Mouse (Mus musculus) midbrain, embryonic 15.5 days (tissue): ENCODE data around the gene Triml2. TPM values are rescaled to one million over a fixed set of nuclear protein-coding genes. Genes with fewer than 3 reads are reported as not detected.

ENCODE experiments used
- ATAC-seq: fragments of 200-750 bp; cut with Nextera tagmentation; replicated peaks from 2 replicates; pipeline ENCODE4 v1.8.0; 2017; ENCODE audit warnings: moderate TSS enrichment
- H3K27ac ChIP-seq: fragments of 300-500 bp; sonication (generic); 2 replicates; pipeline ENCODE4 v1.5.1; 2015; ENCODE audit warnings: mild to moderate bottlenecking, inconsistent platforms
- H3K27me3 ChIP-seq: fragments of 300-500 bp; sonication (generic); replicated peaks from 2 replicates; pipeline ENCODE4 v1.6.1; 2015; ENCODE audit warnings: inconsistent platforms
- H3K36me3 ChIP-seq: fragments of 300-500 bp; sonication (generic); replicated peaks from 2 replicates; pipeline ENCODE4 v1.6.1; 2015; ENCODE audit warnings: inconsistent platforms
- H3K4me1 ChIP-seq: fragments of 300-500 bp; sonication (generic); 2 replicates; pipeline ENCODE4 v1.6.1; 2015; ENCODE audit warnings: inconsistent platforms
- H3K4me2 ChIP-seq: fragments of 300-500 bp; sonication (generic); 2 replicates; pipeline ENCODE4 v1.6.1; 2015; ENCODE audit warnings: inconsistent platforms, mild to moderate bottlenecking, moderate library complexity
- H3K4me3 ChIP-seq: fragments of 300-500 bp; sonication (generic); 2 replicates; pipeline ENCODE4 v1.5.1; 2015; ENCODE audit warnings: mild to moderate bottlenecking, inconsistent platforms
- H3K9ac ChIP-seq: fragments of 300-500 bp; sonication (generic); 2 replicates; pipeline ENCODE4 v1.6.1; 2015; ENCODE audit warnings: mild to moderate bottlenecking, inconsistent platforms
- H3K9me3 ChIP-seq: fragments of 300-500 bp; sonication (generic); 2 replicates; pipeline ENCODE4 v1.6.1; 2016; ENCODE audit warnings: inconsistent platforms
- WGBS: fragments of 180-500 bp; shearing (Covaris S2); methylation state at CpG from one replicate; pipeline ENCODE4 v1.1.7; 2015; ENCODE audit warnings: mixed read lengths; 5-methylcytosine and 5-hydroxymethylcytosine counted together
- polyA plus RNA-seq: library from polyadenylated mRNA; unstranded; fragments of >200 nt; fragmentation: Nextera tagmentation; extraction: Ambion mirVana; gene quantifications from 2 replicates; pipeline ENCODE4 v1.2.1, GENCODE M21; 2015

The Triml2 gene
- 0.09 TPM in 1 of 2 replicates, not detected in the other for polyA plus RNA-seq

DNA sequence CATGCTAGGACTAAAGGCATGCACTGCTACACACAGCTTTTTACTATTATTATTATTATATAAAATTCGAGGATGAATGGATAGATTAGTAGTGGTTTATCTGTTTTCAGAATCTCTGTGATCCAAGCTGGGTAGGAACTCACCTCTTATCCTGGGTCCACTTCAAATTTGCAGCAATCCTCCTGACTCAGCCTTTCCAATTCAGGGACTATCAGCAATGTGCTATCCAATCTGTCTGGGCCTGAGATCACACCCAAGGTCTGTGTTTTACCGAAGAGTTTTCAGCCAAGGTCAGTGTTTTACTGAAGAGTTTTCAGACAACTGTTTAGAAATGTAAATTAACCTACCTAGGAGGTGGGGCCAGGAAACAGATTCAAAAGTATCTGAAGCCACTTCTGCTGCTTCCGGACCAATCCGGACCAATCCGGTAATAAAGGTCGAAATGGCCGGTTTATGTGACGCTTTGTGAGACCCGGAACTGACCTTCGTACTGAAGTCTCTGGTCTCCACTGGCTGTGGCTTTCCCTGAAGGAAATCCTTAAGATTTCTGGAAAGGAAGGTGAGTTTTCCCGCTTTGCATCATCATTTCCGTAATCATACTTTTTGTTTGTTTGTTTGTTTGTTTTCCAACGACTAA, at the start of gene Triml2:
Triml2 (plus strand) TSS at position 488 of the 637 bp plus-strand sequence.
- no peak within 1 kb of the TSS for H3K4me2 ChIP-seq
- WGBS: 94% methylated on average over 13 of the region's 13 CpGs
- no peak within 1 kb of the TSS for H3K9ac ChIP-seq
- H3K36me3 ChIP-seq: no peaks in the 10 kb centered on the region
- H3K4me1 ChIP-seq: no peaks in the 10 kb centered on the region
- no peak within 1 kb of the TSS for H3K27ac ChIP-seq
- ATAC-seq: no peak
- H3K27me3 ChIP-seq: no peaks in the 10 kb centered on the region
- no peaks in the 10 kb centered on the region for H3K9me3 ChIP-seq
- H3K4me3 ChIP-seq: no peak within 1 kb of the TSS

GRCm38 (mm10) chr8:43141386-43141785, 39.0 kb upstream of the Triml2 start, which contains the start of gene Triml1:
Gene Triml1 (minus strand): TSS chr8:43141486.
- WGBS: 84% methylated on average over 2 of the region's 2 CpGs
- H3K27ac ChIP-seq: no peak within 1 kb of the TSS
- H3K4me1 ChIP-seq: no peaks in the 10 kb centered on the region
- no peaks in the 10 kb centered on the region for H3K9me3 ChIP-seq
- no peak within 1 kb of the TSS for H3K4me3 ChIP-seq
- no peak for ATAC-seq
- H3K4me2 ChIP-seq: no peak within 1 kb of the TSS
- no peaks in the 10 kb centered on the region for H3K27me3 ChIP-seq
- no peaks in the 10 kb centered on the region for H3K36me3 ChIP-seq
- no peak within 1 kb of the TSS for H3K9ac ChIP-seq

- no peak overlapping the region for H3K27ac ChIP-seq
- 87% methylated on average over 9 of the region's 9 CpGs for WGBS
- H3K4me1 ChIP-seq: no peaks in the 10 kb centered on the region
- no peak overlapping the region for H3K4me3 ChIP-seq
- no peak overlapping the region for H3K9ac ChIP-seq
- ATAC-seq: no peak
- no peaks in the 10 kb centered on the region for H3K36me3 ChIP-seq
- H3K27me3 ChIP-seq: no peaks in the 10 kb centered on the region
- H3K4me2 ChIP-seq: no peak overlapping the region
- no peaks in the 10 kb centered on the region for H3K9me3 ChIP-seq
These were observed 31.0 kb upstream of the Triml2 start for GRCm38 (mm10) chr8:43149307-43149706.

DNA sequence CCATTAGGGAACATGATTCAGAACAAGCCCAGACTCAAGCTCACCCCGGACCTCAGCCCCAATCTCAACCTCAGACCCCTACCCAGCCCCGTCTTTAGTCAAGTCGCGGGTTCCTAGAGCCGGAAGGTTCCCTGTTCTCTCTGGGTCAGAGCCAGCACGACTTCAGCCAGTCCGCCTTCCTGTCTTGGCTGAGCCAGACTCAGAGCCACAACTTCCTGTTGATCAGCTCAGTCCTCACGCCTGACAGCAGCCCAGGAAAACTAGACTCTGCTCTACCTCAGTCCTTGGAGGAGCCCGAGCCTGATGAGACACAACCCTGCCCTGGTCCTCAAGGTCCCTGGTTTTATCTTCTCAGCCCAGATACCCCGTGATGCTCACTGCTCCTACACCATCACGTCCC, 17.1 kb upstream of the Triml2 start:
- H3K4me3 ChIP-seq: no peak overlapping the region
- no peak for ATAC-seq
- no peaks in the 10 kb centered on the region for H3K36me3 ChIP-seq
- H3K9ac ChIP-seq: no peak overlapping the region
- H3K4me2 ChIP-seq: no peak overlapping the region
- H3K4me1 ChIP-seq: no peaks in the 10 kb centered on the region
- 91% methylated on average over 11 of the region's 11 CpGs for WGBS
- no peaks in the 10 kb centered on the region for H3K9me3 ChIP-seq
- no peak overlapping the region for H3K27ac ChIP-seq
- H3K27me3 ChIP-seq: no peaks in the 10 kb centered on the region

- no peak overlapping the region for H3K4me2 ChIP-seq
- no peak for ATAC-seq
- no peaks in the 10 kb centered on the region for H3K9me3 ChIP-seq
- H3K9ac ChIP-seq: no peak overlapping the region
- no peak overlapping the region for H3K27ac ChIP-seq
- no peaks in the 10 kb centered on the region for H3K27me3 ChIP-seq
- WGBS: 91% methylated on average over 3 of the region's 3 CpGs
- H3K4me1 ChIP-seq: no peaks in the 10 kb centered on the region
- H3K4me3 ChIP-seq: no peak overlapping the region
- no peaks in the 10 kb centered on the region for H3K36me3 ChIP-seq
These were observed 15.9 kb upstream of the Triml2 start for GRCm38 (mm10) chr8:43164453-43164852.

DNA sequence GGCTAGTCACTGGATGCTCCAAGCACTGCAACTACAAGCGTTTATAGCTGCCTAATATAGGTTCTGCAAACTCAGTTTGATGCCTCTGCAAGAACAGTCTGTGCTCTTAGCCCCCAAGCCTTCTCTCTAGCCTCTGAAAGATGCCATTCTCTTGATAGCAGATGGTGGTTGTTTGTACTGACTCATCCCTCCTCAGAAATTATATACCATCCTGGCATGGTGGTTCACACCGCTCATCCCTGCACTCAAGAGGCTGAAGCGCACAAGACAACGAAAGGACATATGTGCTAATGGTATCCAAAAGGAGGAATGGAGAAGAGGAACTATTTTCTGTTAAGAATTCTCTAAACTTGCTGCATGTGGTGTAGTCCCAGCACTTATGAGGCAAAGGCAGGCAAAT, 12.3 kb upstream of the Triml2 start:
- H3K9me3 ChIP-seq: no peaks in the 10 kb centered on the region
- no peaks in the 10 kb centered on the region for H3K27me3 ChIP-seq
- WGBS: 88% methylated on average over 4 of the region's 4 CpGs
- H3K36me3 ChIP-seq: no peaks in the 10 kb centered on the region
- no peak overlapping the region for H3K4me2 ChIP-seq
- no peak overlapping the region for H3K4me3 ChIP-seq
- no peaks in the 10 kb centered on the region for H3K4me1 ChIP-seq
- H3K27ac ChIP-seq: no peak overlapping the region
- no peak overlapping the region for H3K9ac ChIP-seq
- no peak for ATAC-seq

DNA sequence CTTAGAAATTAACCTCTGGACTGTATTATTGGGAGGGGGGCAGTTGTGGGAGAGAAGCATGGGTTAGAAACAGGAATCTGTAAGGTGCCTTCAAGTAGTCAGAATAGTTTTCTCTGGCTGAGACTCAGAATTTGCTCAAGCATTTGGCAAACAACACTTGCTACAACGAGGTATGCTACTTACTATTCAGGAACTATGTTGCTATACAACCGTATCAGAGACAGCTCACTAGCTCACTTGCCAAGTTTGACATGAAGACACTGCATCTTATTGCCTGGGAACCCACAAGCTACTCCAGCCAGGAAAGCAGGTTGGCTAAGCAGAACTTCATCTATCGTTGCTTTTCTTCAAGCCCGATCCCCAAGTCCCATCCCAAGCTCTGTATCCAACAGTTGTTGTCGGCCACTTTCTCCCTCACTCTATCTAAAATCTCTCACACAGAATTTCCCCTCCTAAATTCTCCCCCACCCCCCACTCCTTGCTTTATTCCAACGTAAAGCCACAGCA, 11.0 kb upstream of the Triml2 start:
- WGBS: 92% methylated on average over 6 of the region's 6 CpGs
- no peaks in the 10 kb centered on the region for H3K9me3 ChIP-seq
- no peak for ATAC-seq
- H3K27ac ChIP-seq: no peak overlapping the region
- H3K4me2 ChIP-seq: no peak overlapping the region
- H3K27me3 ChIP-seq: no peaks in the 10 kb centered on the region
- no peak overlapping the region for H3K9ac ChIP-seq
- H3K4me1 ChIP-seq: no peaks in the 10 kb centered on the region
- no peaks in the 10 kb centered on the region for H3K36me3 ChIP-seq
- no peak overlapping the region for H3K4me3 ChIP-seq

- no peaks in the 10 kb centered on the region for H3K36me3 ChIP-seq
- no peak overlapping the region for H3K27ac ChIP-seq
- H3K4me1 ChIP-seq: no peaks in the 10 kb centered on the region
- ATAC-seq: no peak
- H3K9me3 ChIP-seq: no peaks in the 10 kb centered on the region
- 85% methylated on average over 6 of the region's 6 CpGs for WGBS
- no peaks in the 10 kb centered on the region for H3K27me3 ChIP-seq
- no peak overlapping the region for H3K9ac ChIP-seq
- H3K4me3 ChIP-seq: no peak overlapping the region
- H3K4me2 ChIP-seq: no peak overlapping the region
These were observed 3.4 kb upstream of the Triml2 start for GRCm38 (mm10) chr8:43176766-43177486.

DNA sequence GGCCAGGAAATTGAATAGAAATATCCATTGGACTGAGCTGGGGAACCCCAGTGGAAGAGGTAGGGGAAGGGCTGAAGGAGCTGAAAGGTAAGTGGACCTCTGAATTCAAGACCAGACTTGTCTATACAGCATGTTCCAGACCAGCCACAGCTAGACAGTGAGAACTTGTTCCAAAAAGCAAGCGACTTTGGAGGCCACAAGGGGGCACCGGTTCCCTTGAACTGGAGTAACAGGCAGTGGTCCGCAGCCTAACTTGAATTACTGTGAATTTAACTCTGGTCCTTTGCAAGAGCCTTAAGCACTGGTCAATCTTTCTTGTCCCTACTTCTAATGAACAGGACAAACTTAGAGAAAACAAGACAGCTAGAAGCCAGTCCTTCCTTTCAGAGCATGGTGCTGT, 2.1 kb upstream of the Triml2 start:
- H3K9ac ChIP-seq: no peak overlapping the region
- no peaks in the 10 kb centered on the region for H3K27me3 ChIP-seq
- 46% methylated on average over 3 of the region's 3 CpGs for WGBS
- no peak overlapping the region for H3K4me2 ChIP-seq
- H3K27ac ChIP-seq: no peak overlapping the region
- H3K4me1 ChIP-seq: no peaks in the 10 kb centered on the region
- no peaks in the 10 kb centered on the region for H3K9me3 ChIP-seq
- H3K36me3 ChIP-seq: no peaks in the 10 kb centered on the region
- ATAC-seq: no peak
- H3K4me3 ChIP-seq: no peak overlapping the region

DNA sequence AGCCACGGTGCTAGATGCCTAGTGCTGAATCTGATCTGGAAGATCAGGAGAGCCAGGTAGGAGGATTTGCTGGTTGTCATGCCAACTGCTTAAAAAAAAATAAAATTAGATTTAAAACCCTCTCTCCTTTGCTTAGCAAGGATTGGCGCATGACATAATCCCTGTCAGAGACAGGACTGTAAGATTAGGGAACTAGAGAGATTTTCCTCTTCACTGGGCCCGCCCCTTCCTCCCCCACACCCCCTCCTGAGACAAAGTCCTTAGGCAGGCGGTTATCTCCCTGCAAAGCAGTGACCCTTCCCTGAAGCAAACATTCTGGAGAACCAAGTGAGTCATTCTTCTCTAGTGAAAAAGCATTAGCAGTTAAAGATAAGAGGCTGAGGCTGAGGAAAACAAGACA, 1.2 kb upstream of the Triml2 start:
- Histone ChIP-seq H3K4me1 (no peaks in the 10 kb centered on the region), H3K27ac (no peak overlapping the region), H3K9ac (no peak overlapping the region), H3K4me2 (no peak overlapping the region), H3K4me3 (no peak overlapping the region), H3K27me3 (no peaks in the 10 kb centered on the region), H3K9me3 (no peaks in the 10 kb centered on the region), H3K36me3 (no peaks in the 10 kb centered on the region)
- 34% methylated on average over 4 of the region's 4 CpGs for WGBS
- no peak for ATAC-seq

DNA sequence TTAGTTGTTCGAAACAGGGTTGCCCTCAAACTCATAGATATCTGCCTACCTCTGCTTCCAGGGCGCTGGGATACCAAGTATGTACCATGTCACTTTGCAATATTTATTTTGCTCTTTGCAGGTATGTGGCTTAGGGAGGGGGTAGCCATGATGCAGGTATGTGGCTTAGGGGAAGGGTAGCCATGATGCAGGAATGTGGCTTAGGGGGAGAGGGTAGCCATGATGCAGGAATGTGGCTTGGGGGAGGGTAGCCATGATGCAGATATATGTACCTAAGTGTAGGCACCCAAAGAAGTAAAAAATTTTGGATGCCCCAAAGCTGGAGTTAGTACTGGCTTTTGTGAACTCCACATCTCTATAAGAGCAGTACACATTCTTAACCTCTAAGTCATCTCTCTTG, 1.9 kb downstream of the Triml2 start:
- no peak overlapping the region for H3K4me3 ChIP-seq
- WGBS: 80% methylated on average over 2 of the region's 2 CpGs
- no peaks in the 10 kb centered on the region for H3K36me3 ChIP-seq
- no peak for ATAC-seq
- H3K9me3 ChIP-seq: no peaks in the 10 kb centered on the region
- H3K4me2 ChIP-seq: no peak overlapping the region
- H3K4me1 ChIP-seq: no peaks in the 10 kb centered on the region
- no peak overlapping the region for H3K9ac ChIP-seq
- H3K27me3 ChIP-seq: no peaks in the 10 kb centered on the region
- H3K27ac ChIP-seq: no peak overlapping the region

- H3K4me1 ChIP-seq: no peaks in the 10 kb centered on the region
- no peak overlapping the region for H3K4me2 ChIP-seq
- ATAC-seq: peak; percentile 56; the same call in 1 of the 2 replicates
- no peak overlapping the region for H3K4me3 ChIP-seq
- H3K27me3 ChIP-seq: no peaks in the 10 kb centered on the region
- no peaks in the 10 kb centered on the region for H3K9me3 ChIP-seq
- no peak overlapping the region for H3K9ac ChIP-seq
- no peaks in the 10 kb centered on the region for H3K36me3 ChIP-seq
- H3K27ac ChIP-seq: no peak overlapping the region
These were observed 35.2 kb downstream of the Triml2 start for GRCm38 (mm10) chr8:43215554-43215953.

GRCm38 (mm10) chr8:43243326-43243725, 63.0 kb downstream of the Triml2 start:
- H3K9ac ChIP-seq: no peak overlapping the region
- H3K27ac ChIP-seq: no peak overlapping the region
- H3K4me3 ChIP-seq: no peak overlapping the region
- no peaks in the 10 kb centered on the region for H3K36me3 ChIP-seq
- H3K4me1 ChIP-seq: no peaks in the 10 kb centered on the region
- WGBS: 88% methylated on average over 3 of the region's 3 CpGs
- no peak overlapping the region for H3K4me2 ChIP-seq
- no peaks in the 10 kb centered on the region for H3K9me3 ChIP-seq
- no peaks in the 10 kb centered on the region for H3K27me3 ChIP-seq
- no peak for ATAC-seq
